Mouse (Mus musculus) ES-E14 (cell line): ENCODE results near the gene Dio3.

Experiments used
- HCFC1 ChIP-seq: IDR thresholded peaks from 2 replicates; pipeline ENCODE4 v1.6.1; 2012; ENCODE audit warnings: low read length, inconsistent platforms, borderline replicate concordance; ENCODE audit not compliant: insufficient read depth
- ZC3H11A ChIP-seq: IDR thresholded peaks from 2 replicates; pipeline ENCODE4 v1.6.1; 2012; ENCODE audit warnings: low read depth, mild to moderate bottlenecking, inconsistent platforms, low read length, borderline replicate concordance

GRCm38 (mm10) chr12:110278853-110279252 lies at the start of gene Dio3:
- TF ChIP-seq ZC3H11A: no peak
- TF ChIP-seq HCFC1: no peak
